Mouse (Mus musculus) heart, adult 18-20 months (tissue): ENCODE results near the gene Papss1. TPM values are rescaled to one million over a fixed set of nuclear protein-coding genes. Genes with fewer than 3 reads are reported as not detected.
A peak's percentile ranks its signal among the peaks of the same experiment; 100 is the strongest.

Experiments
- DNase-seq, 2 experiments: peaks; one replicate each; pipeline ENCODE4 v3.0.0; 2021 to 2022; ENCODE audit warnings: mixed read lengths in 1 of 2
- total RNA-seq, 2 experiments: library from RNA; stranded (reverse); gene quantifications; 2 replicates each; pipeline ENCODE4 v1.2.3; 2021

Papss1 gene
- total RNA-seq, 2 experiments from 2014 or later, result 10.5 TPM

DNA sequence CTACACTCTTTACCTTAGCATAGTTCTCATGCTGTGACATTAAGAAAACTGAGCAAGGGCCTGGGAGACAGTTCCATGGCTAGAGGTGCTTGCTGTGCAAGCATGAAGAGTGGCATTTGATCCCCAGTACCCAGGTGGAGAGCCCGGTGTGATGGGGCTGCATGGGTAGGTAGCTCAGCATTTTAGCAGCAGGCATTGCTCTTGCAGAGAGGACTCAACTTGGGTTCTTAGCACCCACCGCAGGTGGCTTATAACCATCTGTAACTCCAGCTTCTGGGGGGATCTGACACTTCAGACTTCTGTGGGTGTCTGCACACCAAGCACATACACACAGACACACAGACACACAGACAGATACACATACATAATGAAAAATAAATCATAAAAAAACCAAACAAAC lies 69.5 kb downstream of the Papss1 start:
- no peak for DNase-seq

DNA sequence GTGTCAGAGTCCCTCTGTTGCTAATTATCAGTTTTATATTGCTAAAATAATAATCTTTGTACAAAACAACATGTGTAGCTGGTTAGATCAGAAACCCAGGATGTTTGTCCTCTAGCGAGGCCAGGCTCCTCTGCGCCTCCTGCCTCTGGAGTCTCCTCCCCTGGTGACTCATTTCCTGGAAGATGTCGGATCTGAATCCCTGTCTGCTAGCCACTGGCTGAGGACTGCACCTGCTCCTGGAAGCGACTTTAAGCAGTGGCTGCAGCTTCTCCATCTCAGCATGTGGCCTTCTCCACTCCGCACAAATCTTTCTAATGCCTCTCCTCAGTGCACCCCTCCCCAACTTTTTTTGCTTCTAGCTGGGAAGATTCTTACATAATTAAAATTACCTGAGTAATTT lies 71.6 kb downstream of the Papss1 start:
- DNase-seq, result peak; percentile 30 to 52

DNA sequence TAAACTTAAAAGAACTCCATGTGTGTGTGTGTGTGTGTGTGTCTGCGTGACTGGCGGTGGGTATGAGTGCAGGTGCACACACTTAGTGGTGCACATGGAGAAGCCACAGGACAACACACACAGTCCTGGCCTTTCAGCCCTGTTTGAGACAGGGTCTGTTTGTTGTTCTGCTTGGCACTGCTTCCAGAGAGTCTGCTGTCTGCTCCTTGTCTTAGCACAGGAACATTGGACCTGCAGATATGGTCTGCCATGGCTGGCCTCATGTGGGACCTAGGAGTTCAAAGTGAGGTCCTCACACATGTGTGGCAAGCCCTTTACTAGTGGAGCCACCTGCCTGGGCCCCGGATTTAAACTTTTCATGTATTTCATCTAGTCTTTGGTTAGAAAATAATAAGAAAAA lies 72.4 kb downstream of the Papss1 start:
- no peak for DNase-seq

DNA sequence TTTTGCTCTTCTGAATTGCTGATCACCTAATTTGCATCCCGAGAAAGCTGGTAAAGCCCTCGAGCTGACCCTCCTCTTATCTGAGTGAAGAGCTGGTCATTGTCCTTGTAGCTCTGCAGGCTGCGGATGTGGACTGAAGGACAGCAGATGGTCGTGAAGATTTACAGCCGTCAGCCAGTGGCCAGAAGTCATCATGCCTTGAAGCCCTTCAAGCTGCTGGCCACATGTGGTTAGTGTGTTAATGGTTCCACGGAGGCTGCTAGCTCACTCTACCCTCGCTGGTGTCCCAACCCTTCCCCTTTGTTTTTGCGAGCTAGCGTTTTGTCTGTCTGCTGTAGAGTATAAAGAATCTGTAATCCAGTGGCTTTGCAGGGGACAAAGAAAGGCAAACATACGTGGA lies 73.1 kb downstream of the Papss1 start:
- DNase-seq, result no peak

DNA sequence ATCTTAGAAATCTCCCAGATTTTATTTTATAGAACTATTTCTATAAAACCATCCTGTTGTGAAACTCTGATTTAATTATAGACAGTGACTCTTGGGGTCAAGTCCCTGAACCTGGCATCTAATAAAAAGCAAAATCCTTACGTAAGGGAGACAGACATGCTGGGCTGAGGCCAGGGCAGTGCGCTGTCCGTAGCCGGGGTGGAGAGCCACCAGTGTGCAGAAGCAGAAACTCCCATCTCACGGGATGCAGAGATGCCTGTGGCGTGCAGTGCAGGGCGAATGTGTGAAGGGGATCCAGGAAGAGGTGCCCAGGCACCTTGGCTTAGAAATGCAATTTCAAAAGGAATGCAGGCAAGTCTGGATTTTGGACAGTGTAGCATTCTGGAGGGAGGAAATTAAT lies 73.6 kb downstream of the Papss1 start:
- peak; percentile 22 to 36 for DNase-seq

DNA sequence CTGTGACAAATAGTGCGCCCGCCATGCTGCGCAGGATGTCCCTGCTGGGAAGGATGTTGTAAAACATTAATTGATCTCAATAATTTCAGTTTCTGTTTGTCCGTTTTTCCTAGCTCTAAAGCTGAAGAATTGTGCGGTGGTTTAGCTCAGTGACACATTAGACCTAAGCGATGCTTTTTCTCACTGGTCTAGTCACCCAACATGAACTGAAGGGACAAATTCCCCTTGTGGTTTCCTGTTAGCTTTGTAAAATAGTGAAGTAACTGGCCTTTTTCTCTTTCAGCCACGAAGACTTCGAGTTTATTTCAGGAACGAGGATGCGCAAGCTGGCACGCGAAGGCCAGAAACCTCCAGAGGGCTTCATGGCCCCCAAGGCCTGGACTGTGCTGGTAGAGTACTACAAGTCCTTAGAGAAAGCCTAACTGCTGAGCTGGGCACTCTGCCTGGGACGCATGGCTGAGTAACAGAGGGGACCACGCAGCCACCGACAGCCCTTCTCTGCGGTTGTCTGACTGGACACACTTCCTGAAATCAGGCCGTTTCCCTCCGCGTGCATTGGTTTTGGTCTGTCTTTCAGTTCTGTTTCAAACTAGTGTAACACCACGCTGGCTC lies 78.2 kb downstream of the Papss1 start:
- peak; percentile 23 to 49 for DNase-seq

DNA sequence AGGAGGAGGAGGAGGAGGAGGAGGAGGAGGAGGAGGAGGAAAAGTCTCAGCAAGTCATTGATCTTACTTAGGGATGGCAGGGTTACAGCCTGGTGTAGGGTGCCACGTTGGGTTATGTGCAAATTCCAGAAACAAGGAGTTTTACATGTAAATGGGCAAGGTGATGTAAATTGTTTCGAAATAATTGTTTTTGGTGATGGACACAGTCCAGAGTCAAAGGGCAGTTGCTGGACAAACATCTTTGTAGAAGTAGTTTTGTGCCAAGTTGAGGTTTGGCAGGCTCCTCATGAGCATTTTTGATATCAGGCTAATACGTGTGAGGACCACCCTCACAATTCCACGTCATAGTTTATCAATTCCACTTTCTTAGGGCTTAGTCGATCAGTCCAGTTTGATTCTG lies 80.6 kb downstream of the Papss1 start:
- no peak for DNase-seq

DNA sequence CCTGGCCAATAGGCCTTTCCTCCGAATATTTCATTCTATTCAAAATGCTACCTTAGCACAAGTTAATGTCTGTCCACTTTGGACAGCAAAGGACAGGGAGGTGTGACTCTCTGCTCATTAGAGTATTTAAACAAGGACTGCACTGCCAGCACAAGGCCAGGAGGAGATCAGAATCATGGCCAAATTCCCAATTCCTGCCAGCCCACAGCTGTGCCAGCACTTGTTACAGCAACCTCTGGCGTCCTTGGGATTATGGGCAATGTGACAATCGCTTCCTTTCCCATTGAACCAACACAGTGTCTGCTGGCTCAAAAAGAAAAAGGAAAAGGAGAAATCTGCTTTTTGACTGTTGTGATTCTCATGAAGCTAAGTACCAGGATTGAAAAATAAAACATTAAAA lies 89.8 kb downstream of the Papss1 start:
- DNase-seq, result no peak

DNA sequence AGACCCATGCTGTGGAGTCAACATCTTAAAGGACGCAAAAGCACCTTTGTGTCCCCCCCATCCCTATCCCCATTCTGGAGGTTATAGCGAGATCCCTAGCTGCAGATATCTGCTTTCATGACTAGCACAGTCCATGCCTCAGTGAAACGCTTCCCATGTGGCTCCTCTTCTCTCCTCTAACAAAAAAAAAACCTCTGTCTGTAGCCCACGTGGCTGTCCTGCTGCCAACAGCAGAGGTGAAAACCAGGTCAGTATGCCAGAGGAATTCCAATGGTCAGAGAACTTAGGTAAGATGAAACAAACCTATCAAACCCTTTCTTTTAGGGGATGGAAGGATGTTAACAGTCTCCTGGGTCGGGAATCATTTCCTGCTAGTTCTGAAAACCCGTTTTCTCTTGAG lies 91.5 kb downstream of the Papss1 start:
- peak in 1 of 2 experiments; percentile 4 for DNase-seq

DNA sequence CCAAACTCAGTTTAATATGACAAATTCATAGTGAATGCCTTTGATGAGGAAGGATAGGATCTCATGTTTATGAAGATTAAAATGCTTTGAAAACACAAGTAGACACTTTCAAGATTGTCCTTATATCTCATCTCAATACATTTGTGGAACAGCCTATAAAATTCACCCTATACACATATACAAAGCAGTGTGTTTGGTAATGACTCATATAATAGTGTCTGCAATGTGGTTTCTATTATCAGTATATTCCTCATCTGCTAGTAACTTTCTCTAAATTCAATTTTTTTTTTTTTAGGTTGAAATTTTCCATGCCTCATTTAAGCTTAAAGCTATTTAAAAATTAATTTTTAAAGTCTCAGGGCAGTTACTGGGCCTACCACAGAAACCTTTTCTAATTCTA lies 95.6 kb downstream of the Papss1 start:
- no peak for DNase-seq

DNA sequence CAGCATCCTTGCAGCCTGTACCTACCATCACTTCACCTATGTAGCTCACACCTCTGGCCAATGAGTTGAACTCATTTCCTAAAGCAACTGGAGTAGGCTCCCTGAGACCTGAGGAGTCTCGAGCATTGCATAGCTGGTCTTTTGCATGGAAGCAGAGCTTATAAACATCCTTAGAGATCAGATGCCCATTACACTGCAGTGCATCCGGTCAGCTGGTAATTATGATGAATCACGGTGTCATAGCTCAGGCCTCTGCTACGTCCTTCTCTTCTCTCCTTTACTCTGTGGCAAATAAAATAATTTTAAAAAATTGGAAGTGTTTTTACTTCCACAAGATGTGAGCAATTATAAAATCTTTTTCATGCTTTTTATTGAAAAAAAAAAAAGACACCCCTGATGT lies 96.1 kb downstream of the Papss1 start:
- DNase-seq, result no peak

DNA sequence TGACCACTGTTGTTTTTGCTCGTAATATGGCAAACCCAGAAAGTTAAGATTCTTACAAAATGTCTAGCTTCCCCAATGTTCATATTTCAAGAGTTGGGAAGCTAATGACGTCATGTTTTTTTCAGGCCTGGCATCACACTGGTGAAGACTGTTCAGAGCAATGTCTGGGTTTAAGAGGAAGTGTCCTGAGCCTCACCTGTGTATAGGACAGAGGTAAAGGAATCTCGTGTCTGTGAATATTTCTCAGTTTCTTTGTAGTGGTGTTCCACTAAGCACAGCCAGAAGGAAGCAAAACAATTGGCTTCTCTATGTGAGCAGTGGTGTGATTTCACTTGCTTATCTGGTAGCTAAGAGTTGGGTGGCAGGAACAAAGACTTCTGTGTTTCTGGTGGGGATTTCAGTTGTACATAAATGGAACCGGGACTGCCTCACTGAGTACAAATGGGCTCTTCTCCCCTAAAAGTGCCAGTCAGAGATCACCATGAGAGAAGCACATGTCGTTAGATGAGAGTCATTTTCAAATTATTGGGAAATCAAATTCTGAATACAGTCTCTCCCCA lies 98.1 kb downstream of the Papss1 start:
- DNase-seq, result no peak

DNA sequence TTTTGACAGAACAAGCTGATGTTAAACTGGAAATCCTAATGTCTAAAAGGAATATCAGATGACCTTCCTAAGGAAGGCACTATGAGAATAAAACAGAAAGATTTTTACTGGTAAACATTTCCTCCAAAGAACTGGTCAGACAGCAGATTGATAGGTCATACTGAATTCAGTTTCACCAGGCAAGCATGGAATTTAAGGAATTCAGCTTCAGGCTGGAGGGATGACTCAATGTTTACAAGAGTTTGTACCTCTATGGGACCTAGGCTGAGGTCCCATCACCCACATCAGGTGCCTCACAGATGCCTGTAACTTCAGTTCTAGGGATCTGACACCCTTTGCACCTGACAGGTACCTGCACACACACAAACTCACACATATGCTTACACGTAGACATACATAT lies 105.3 kb downstream of the Papss1 start:
- DNase-seq, result no peak

DNA sequence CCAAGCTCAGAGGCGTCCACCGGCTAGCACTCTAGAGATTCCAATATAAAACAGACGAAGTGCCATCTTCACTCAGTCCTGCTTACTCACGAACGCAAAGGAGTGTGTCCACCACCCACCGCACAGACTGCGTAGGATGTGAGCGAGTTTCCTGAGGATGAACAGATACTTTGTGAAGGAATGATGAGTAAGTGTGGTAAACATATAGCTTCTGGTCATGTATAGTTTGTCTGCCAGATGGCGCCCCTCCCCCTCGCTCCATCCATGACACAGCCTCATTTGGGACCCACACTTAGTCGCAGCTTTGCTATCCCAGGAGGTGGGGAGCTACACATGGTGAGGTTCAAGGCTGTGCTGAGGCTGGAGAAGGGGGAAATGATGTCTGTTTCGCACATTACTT lies 121.5 kb downstream of the Papss1 start:
- no peak for DNase-seq

DNA sequence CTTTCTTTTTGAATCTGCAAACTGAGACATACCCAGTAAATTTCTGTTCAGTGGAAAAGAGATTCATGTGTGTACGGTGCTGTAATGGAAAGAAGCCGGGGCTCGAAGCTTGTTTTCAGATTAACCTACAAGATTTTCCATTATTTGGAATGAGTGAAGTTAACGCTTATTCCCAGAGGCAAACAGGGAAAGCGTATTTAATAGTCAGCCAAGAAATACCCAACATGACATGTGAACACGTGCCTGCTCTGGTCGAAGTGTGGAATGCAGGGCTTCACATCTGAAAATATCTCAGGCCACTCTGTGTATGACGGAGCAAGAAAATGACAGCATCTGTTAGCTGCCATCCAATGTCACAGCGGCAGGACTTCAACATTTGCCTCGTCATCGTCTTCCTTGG lies 125.4 kb downstream of the Papss1 start:
- DNase-seq, result no peak

DNA sequence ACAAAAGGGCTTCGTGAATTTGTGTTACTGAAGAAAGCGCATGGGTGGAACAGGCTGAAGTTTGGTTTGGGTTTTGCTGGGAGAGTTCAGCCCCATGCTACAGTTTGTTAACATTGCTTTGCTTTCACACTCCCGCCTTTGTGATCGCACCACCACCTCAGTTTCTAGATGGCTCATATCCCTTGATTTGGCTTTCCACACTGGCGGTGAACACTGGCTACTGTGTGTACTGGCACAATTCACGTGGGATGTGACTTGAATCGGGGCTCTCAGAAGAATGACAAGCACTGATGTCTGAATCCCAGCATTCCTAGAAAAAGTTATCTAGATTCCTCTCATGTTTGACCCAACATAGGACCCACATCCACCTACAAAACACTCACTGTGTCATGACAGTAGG lies 126.0 kb downstream of the Papss1 start:
- no peak for DNase-seq

DNA sequence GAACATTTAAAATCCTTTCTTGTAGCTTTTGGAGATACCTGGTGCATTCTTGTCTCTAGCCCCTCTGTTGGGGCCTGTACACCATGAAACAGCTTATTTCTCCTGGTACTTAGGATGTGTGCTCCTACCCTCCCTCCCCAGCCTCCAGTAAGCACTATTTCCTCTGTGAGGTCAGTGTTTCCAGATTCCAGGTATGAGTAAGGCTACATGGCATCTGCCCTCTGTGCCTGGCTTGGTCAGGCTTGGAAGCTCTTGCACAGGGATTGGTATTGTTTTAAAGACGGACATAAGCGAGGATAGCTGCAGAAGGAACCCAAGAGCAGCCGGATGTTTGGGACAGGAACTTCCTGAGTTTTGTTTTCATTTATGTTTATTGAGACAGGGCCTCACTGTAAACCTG lies 126.6 kb downstream of the Papss1 start:
- DNase-seq, result no peak

Other genes starting within 250 kb of the Papss1 start
- 1 to 10 TPM; 1.7 to 1.8 TPM for gene Sgms2, start 73.4 kb upstream of the Papss1 start, total RNA-seq